Mouse (Mus musculus) right cerebral cortex, postnatal 25 days (tissue): Measurements from ENCODE around the gene Gm45711.
"Not testable (repeated sequence)": the region's sequence is repeated elsewhere in the genome, so short reads cannot be mapped to it uniquely, and the experiment has no call there.

Experiments
- DNase-seq: peaks from one replicate; pipeline ENCODE4 v3.0.0; 2022

Gene Gm45711

GRCm38 (mm10) chr8:104313311-104313710 lies 3.4 kb upstream of the Gm45711 start:
- DNase-seq, result no peak

- DNase-seq, result not testable (repeated sequence)
Observed at GRCm38 (mm10) chr8:104312023-104312422, 2.1 kb upstream of the Gm45711 start.

DNA sequence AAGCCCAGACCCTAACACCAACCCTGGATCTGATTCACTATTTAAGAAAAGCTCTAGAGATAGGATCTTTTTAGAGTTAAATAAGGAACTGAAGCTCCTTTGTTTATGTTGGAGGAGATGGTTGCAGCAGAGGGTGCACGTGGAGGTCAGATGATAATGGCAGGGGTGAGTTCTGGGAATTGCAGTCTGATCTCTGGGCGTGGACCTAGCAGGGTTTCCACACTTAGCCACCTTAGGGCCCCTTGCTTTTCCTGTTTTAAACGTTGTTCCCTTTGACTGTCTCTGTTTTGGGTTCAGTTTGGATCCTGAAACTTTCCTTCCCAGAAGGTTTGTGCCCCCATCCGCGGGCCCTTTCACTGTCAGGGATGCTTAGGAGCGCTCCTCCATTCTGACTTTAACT lies 1.5 kb downstream of the Gm45711 start:
- not testable (repeated sequence) for DNase-seq

- no peak for DNase-seq
Observed at GRCm38 (mm10) chr8:104304962-104305361, 4.9 kb downstream of the Gm45711 start.

- DNase-seq, result not testable (repeated sequence)
Observed at GRCm38 (mm10) chr8:104302536-104302935, 7.3 kb downstream of the Gm45711 start.

- DNase-seq, result not testable (repeated sequence)
Observed at GRCm38 (mm10) chr8:104301577-104301976, 8.3 kb downstream of the Gm45711 start.

DNA sequence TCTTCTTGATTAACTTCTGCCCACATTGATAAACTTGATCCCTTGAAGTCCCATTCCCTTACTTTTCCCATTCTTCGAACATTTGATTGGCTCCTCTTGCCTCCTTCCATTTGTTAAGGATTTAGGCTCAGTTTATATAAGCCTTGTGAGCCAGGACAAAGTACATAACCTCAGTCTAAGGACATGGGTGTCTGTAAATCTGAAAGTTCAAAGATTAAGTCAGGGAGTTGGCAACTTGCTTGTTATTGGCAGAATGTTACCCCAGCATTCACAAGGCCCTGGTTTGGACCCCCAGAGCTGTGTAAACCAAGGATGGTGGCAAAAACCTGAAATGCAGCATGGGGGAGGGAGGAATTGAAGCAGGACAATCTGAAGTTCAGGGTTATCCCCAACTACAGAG lies 15.5 kb downstream of the Gm45711 start:
- no peak for DNase-seq

DNA sequence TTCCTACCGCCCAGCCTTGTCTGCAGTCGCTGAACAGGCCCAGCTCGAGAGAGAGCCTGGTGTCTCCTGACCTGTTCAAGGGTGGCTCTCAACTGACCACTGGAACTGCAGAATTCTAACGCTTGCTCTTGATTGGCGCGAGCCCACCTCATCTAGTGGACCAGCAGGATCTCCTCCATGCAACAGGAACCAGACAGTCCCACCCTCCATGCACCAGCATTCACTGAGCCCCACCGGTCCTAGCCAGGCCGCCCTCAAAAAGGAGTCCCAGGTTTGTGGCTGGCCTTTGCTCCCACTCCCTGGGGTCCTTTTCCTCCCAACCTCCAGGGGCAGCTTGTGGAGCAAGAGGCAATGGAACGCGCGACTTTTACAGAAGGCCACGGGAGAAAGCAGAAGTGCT lies 16.8 kb downstream of the Gm45711 start, which contains the start of gene Cmtm2a:
Gene Cmtm2a (minus strand): TSS at position 101 of the 400 bp plus-strand sequence.
- DNase-seq, result not testable (repeated sequence)

GRCm38 (mm10) chr8:104268937-104269440 lies 40.9 kb downstream of the Gm45711 start:
- no peak for DNase-seq

- DNase-seq, result no peak
Observed at GRCm38 (mm10) chr8:104268368-104268767, 41.5 kb downstream of the Gm45711 start.

DNA sequence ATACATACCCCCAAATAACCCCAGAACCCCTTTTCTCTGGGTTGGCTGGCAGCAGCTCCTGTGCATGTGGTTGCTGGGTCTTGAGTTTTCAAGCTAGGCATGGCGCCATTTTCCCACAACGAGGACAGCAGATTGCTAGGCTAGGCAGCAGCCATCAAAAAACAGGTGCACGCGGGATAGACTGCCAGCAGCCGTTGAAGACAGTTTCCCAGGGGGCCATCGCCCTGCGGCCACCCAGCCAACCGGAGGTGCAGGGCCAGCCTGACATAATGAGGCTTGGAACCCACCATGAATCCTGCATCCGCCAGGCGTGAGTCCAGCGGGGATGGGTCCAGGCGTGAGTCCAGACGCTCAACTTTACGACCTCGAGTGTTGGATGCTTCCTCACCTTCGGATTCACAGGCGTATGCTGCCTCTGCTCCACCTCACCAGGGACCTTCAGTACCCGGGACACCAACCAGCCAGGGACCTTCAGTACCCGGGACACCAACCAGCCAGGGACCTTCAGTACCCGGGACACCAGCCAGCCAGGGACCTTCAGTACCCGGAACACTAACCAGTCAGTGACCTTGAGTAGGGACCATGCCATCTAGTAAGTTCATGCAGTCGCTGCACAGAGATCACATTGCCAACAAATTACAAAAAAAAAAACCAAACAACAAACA lies 45.5 kb downstream of the Gm45711 start:
- not testable (repeated sequence) for DNase-seq

GRCm38 (mm10) chr8:104261802-104262201 lies 48.1 kb downstream of the Gm45711 start:
- not testable (repeated sequence) for DNase-seq

DNA sequence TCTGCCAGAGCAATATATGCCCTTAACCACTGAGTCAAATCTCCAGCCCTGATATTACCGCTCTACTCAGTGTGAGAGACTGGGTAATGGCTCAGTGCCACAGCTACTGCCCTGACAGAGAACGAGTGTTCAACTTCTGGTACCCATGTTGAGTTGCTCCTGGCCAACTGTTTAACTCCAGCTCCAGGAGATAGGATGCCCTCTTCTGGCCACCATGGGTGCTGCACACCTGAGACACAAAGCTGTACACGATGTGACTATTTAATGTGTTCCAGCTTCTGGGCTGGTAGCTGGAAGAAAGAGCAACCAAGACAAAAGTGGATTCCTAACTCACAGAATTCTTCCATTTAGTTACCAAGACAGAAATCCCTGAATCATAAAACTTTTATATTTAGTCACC lies 56.9 kb downstream of the Gm45711 start:
- no peak for DNase-seq

DNA sequence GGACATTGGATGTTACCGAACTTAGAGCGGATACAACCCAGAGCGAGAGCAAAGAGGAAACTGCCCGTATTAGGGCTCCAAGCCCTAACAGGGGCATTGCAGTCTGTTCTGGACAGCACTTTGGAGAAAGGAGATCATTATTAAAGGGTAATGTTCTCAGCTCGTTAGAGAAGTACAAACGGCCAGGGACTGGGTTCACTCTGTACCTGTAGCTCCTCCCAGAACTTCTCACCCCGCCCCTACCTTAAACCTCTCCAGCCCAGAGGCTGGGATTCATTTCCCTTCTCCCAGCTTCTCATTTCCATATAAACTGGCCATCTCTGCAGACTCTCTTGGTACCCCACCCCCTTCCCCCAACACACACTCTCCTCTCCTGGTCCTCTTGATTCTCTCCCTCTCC lies 58.4 kb downstream of the Gm45711 start:
- no peak for DNase-seq

- peak; percentile 76 for DNase-seq
Observed at GRCm38 (mm10) chr8:104250439-104251367, 59.2 kb downstream of the Gm45711 start, which contains the start of gene Cklf. Gene Cklf, plus strand, starts transcription at chr8:104250861.

GRCm38 (mm10) chr8:104249442-104249996 lies 60.4 kb downstream of the Gm45711 start:
- DNase-seq, result no peak

DNA sequence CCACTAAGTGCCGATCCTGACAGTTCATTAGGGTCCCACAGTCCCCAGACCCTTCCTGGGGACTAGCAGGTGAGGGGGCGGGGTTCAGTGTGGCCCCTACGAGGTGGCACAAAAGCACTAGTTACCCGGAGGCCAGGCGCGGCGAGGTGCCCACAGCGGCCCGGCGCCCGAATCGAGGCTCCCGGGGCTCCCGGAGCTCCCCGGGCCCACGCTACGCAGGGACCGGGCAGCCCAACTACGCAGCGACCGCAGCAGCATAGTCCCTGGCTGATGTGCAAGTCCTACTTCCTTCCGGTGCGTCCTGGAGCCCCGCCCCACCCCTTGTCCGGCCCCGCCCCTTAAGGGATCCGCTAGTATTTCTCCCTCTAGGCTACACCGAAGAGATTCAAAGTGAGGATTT lies 61.6 kb downstream of the Gm45711 start, which contains the start of gene Tk2:
Gene Tk2 (minus strand): TSS at position 283 of the 400 bp plus-strand sequence.
- peak; percentile 79 for DNase-seq

DNA sequence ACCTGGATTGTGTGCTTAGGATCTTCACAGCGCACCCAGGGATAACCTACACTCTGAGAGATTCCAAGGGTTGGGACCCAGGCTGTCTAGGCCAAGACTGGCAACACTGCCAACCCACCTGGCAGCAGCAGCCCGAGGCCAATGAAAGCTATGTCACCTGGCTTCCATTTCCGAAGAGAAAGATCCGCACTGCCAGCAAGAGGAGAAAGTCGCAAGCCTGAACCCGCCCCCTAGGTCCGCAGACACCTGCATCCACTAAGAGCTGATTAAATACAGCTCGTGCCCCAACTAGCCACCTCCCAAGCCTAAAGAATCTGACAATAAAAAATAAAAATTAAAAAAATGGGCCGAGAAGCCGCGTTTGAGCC lies 62.0 kb downstream of the Gm45711 start:
- no peak for DNase-seq

GRCm38 (mm10) chr8:104247054-104247907 lies 62.6 kb downstream of the Gm45711 start:
- no peak for DNase-seq

DNA sequence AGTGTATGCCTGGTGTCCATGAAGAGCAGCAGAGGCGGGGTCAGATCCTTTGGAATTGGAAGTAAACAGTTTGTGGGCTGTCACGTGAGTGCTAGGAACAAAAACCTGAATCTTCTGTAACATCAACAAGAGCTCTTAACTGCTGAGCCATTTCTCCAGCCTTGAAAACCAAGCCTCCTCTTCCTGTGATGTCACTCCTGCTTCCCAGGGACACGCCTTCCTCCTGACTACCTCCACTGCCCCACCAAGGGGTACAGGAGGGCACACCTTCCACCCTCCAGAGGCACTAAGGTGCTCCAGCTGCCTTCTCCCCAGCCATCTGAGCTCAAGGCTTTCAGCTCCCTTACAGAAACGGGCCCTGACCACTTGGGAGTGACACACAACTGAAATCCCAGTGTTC lies 63.3 kb downstream of the Gm45711 start:
- DNase-seq, result no peak

- no peak for DNase-seq
Observed at GRCm38 (mm10) chr8:104242038-104242644, 67.7 kb downstream of the Gm45711 start.

DNA sequence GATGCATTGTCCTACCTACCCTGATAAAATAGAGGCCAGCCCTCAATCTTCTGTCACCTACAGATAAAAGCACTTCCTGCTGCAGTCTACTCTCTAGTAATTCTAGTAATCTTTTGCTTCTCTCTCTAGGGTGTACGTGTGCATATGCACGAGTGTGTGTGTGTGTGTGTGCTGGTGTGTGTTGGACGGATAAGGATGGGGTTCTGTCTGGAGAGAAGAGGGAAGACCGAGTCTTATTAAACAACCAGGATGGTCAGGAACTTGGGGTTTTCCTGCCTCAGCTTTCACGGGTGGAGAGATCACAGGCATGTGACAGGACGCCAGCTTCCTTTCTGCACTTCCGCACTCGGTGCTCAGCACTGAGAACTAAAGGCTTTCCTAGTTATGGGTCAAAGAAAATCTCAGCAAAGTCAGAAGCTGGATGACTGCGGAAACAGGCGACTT lies 70.4 kb downstream of the Gm45711 start:
- DNase-seq, result no peak
